Mouse (Mus musculus): ENCODE measurements around the gene Fggy.

Gene Fggy

GRCm38 (mm10) chr4:95557333-95557956, at the start of gene Fggy:
TSS of gene Fggy (plus strand) at chr4:95557507.
- in situ Hi-C loops (cut with MboI, MseI), result loop anchor here (10.0 kb wide), 1 partner anchor 503 kb away; the partner anchor contains the start of gene Jun

- in situ Hi-C loops (cut with MboI, MseI), result no loop called here
Measured at GRCm38 (mm10) chr4:95507946-95508311, 49.4 kb upstream of the Fggy start.

- in situ Hi-C loops (cut with MboI, MseI), result no loop called here
Measured at GRCm38 (mm10) chr4:95518382-95518781, 38.9 kb upstream of the Fggy start.

GRCm38 (mm10) chr4:95519975-95520642, 37.2 kb upstream of the Fggy start:
- in situ Hi-C loops (cut with MboI, MseI), result no loop called here

GRCm38 (mm10) chr4:95520643-95521032, 36.7 kb upstream of the Fggy start:
- in situ Hi-C loops (cut with MboI, MseI), result no loop called here

GRCm38 (mm10) chr4:95526588-95526987, 30.7 kb upstream of the Fggy start:
- in situ Hi-C loops (cut with MboI, MseI), result no loop called here

GRCm38 (mm10) chr4:95530757-95531156, 26.6 kb upstream of the Fggy start:
- in situ Hi-C loops (cut with MboI, MseI), result no loop called here

- in situ Hi-C loops (cut with MboI, MseI), result no loop called here
Measured at GRCm38 (mm10) chr4:95533946-95534345, 23.4 kb upstream of the Fggy start.

GRCm38 (mm10) chr4:95541382-95542038, 15.8 kb upstream of the Fggy start:
- in situ Hi-C loops (cut with MboI, MseI), result no loop called here

- in situ Hi-C loops (cut with MboI, MseI), result no loop called here
Measured at GRCm38 (mm10) chr4:95542039-95542790, 15.1 kb upstream of the Fggy start.

GRCm38 (mm10) chr4:95543529-95543928, 13.8 kb upstream of the Fggy start:
- in situ Hi-C loops (cut with MboI, MseI), result no loop called here

GRCm38 (mm10) chr4:95556663-95557332, 509 bp upstream of the Fggy start:
- in situ Hi-C loops (cut with MboI, MseI), result loop anchor here (10.0 kb wide), 1 partner anchor 502 kb away; the partner anchor contains the start of gene Jun

- in situ Hi-C loops (cut with MboI, MseI), result loop anchor here (10.0 kb wide), 1 partner anchor 504 kb away; the partner anchor contains the start of gene Jun
Measured at GRCm38 (mm10) chr4:95558271-95558888, 1.1 kb downstream of the Fggy start.

GRCm38 (mm10) chr4:95571621-95572020, 14.3 kb downstream of the Fggy start:
- in situ Hi-C loops (cut with MboI, MseI), result no loop called here

GRCm38 (mm10) chr4:95573704-95574103, 16.4 kb downstream of the Fggy start:
- in situ Hi-C loops (cut with MboI, MseI), result no loop called here

GRCm38 (mm10) chr4:95575411-95575911, 18.2 kb downstream of the Fggy start:
- in situ Hi-C loops (cut with MboI, MseI), result no loop called here

GRCm38 (mm10) chr4:95579183-95579582, 21.9 kb downstream of the Fggy start:
- in situ Hi-C loops (cut with MboI, MseI), result no loop called here

- in situ Hi-C loops (cut with MboI, MseI), result no loop called here
Measured at GRCm38 (mm10) chr4:95584107-95584762, 26.9 kb downstream of the Fggy start.

GRCm38 (mm10) chr4:95586274-95587001, 29.1 kb downstream of the Fggy start:
- in situ Hi-C loops (cut with MboI, MseI), result no loop called here
